Mouse (Mus musculus): ENCODE results near the gene Magi2.
A peak's percentile ranks its signal among the peaks of the same experiment; 100 is the strongest.
"Not testable (repeated sequence)": the region's sequence is repeated elsewhere in the genome, so short reads cannot be mapped to it uniquely, and the experiment has no call there.

Gene Magi2

DNA sequence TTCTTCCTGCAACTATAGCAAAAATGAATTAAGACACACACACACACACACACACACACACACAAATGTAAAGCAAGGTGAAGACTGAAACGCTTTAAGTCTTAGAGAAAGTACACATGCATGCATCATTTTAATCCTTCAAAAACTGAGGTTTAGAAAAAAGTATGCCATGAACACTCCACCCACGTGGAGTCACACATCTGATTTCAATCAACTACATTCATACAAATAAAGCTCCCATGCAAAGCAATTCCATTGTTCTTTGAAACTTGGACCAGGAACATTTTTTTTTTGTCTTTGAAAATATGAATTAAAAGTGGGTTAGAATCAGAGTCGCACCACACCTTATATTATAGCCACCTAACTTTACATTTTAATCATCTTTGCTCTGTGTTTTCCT, 1032.9 kb downstream of the Magi2 start:
- DNase-seq: no peak

DNA sequence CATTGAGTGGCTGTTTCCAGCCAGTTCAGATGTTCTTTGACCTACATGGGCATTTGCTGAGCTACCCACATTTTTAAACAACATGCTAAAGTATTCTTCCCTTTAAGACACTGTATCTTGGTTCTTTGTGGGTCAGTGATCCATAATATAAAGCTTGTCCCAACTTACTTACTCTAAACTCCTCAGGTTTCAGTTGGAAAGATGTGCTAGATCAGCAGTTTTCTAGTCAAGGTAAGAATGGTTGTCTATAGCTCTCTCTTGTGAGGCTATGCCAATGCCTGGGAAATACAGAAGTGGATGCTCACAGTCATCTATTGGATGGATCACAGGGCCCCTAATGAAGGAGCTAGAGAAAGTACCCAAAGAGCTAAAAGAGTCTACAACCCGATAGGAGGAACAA, 1045.8 kb downstream of the Magi2 start:
- DNase-seq: not testable (repeated sequence)

DNA sequence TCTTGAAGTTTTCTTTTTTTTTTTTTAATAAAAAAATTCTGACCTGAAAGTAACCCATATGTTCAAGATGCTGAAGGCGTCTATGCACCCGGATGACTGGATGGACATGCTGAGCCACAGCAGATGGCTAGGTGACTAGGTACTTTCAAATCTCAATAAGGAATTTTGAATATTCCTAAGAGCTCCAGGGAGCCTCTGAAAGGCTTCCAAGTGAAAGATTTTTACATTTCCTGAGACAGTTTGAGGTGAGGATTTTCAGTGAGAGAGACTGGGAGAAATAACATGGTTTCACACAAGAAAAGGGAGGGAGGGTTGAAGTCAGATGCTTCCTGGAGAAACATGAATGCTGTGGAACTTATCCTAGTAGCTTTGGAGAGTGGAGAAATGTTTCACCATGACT, 1048.8 kb downstream of the Magi2 start:
- DNase-seq: no peak

DNA sequence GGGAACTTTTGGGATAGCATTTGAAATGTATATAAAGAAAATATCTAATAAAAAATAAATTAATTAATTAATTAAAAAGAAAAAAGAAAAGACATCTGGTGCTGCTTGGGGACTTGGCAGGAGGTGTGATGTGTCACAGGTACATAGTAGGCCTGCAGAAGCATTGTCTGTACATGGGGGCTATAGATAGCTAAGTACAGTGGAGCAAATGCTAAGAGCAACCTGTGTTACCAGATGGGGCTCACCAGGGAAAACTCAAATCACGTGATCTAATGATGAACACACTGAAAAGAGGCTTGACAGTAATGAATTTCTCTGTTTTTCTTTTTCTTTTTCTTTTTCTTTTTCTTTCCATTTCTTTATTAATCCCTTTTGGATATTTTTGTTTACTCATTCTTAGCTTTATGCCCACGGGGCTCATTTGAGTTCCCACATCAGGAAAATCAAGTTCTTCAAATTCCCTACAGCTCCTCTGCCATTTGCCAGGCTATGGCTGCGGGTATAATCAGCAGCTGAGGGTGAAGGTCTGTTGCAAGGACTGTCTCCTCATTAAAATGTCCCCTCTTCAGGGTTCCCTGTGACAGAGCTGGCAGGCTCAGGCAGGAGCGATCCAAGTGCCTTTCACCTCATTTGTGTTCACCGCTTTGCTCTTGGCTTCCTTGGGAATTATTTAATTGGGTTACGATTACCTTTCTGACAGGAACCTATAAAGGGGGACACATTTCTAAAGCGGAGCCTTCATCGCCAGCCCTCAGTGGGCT, 1058.4 kb downstream of the Magi2 start:
- no peak for DNase-seq

- no peak for DNase-seq
These were observed 1067.7 kb downstream of the Magi2 start for GRCm38 (mm10) chr5:20294521-20294920.

DNA sequence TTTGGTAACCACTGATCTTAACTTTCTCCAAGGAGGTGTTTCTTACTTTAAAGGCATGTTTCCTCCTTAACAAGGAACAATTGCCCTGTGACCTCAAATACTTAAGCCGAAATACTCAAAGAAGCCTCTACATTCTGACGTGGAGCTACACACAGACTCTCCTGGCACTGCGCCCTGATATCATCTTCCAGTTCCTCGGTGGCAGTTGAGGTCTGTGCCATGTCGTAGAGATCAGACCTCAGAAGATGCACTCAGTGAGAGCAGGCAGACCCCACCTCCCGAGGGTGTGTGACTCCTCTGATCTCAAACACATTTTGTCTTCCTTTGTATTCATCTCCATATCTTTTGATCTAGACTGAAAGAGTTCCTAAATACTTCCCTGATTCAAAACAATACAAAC, 1073.0 kb downstream of the Magi2 start:
- no peak for DNase-seq

- no peak for DNase-seq
These were observed 1076.5 kb downstream of the Magi2 start for GRCm38 (mm10) chr5:20303056-20303965.

- no peak for DNase-seq
These were observed 1094.1 kb downstream of the Magi2 start for GRCm38 (mm10) chr5:20320970-20321369.

DNA sequence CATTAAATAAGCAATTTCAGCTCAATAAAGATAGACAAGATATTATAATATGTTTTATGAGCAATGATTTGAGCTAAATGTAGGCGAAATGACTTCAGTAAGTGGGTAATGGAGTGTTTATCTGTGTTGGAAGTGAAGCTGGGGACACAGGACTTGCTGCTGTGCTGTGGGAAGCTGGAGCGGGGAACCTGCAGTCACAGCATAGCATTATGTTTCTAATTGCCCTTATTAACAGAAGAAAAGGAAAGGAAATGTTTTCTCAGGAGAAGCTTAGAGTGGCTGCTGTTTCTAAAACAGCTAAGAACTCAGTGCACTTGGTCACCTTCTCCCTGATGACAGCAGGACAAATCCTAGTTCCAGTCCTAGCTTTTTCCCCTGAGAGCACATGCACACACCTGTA, 1098.5 kb downstream of the Magi2 start:
- DNase-seq: no peak

GRCm38 (mm10) chr5:20328901-20329300, 1102.1 kb downstream of the Magi2 start:
- no peak for DNase-seq

- DNase-seq: no peak
These were observed 1103.2 kb downstream of the Magi2 start for GRCm38 (mm10) chr5:20330025-20330424.

DNA sequence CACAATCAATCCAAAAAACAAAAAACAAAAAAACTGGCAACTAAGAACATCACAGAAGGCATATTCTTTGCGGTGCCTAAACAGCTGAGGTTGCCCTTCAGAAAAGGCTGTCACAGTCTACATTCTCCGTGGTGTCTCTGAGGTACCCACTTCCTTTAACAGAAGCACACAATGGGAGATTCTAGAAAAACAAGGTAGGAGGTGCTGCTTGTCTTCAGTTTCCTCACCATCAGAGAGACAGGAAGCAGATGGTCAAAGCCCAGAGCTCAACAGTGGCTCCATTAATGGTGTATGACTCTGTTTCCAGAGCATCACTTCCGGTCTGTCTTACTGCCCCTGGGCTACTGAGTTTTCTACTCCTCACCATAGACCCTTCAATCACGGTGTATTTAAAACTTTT, 1105.7 kb downstream of the Magi2 start:
- DNase-seq: no peak

DNA sequence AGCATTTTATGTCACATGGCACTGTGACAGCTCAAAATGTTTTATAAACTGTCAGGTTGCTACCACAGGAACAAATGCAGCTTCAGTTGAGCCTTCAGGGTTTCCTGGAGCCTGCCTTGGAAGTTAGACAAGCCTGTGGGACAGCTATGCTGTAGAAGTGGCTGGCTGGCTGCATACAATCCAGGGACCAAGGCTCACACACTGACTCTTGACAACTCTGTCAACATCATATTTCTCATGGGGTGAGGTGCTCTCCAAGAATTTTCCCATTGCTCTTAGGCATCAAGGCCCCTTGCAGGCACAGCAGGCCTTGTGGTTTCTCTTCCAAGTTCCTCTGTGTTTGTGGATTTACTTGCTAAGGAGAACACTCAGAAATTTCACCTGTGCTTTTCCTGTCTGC, 1107.7 kb downstream of the Magi2 start:
- peak; percentile 4 to 29 for DNase-seq

DNA sequence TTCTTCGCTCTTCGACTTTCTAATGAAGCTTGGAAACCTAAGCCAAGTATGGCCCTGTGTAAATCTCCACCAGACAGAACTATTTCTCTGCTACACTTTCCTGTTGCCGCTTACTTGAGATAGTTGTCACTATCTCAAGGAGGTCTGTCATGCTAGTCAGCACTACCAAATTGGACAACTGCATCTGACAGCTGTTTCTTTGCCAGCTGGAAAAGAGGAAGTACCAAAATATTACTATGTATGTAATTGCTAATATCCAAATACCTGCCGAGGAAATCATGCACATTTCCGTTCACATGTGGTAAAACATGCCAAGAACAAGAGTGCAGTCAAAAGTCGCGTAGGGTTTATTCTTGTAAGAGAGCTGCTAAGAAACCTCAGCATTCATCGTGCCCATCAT, 1126.1 kb downstream of the Magi2 start:
- DNase-seq: no peak

GRCm38 (mm10) chr5:20358437-20358836, 1131.6 kb downstream of the Magi2 start:
- DNase-seq: no peak

- no peak for DNase-seq
These were observed 1132.2 kb downstream of the Magi2 start for GRCm38 (mm10) chr5:20359021-20359420.

- no peak for DNase-seq
These were observed 1135.3 kb downstream of the Magi2 start for GRCm38 (mm10) chr5:20362154-20362553.

DNA sequence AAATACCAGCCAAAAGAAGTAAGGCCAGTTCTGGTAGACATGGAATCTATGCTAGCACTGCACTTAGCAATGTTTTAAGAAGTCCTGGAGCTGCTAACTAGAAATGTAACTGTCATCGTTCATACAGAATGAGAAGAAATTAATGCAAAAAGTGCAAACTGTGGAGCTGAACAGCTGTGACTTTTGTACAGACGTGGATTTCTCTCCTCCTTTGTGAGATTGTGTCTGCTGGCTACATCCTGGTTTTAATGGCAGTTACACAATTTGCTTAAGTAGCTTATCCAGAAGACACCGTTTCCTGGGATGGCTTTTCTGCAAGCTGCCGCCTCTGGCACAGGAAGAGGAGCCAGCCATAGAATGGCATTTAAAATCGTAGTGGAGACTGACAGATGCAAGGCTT, 1136.4 kb downstream of the Magi2 start:
- DNase-seq: no peak

GRCm38 (mm10) chr5:20373586-20373985, 1146.8 kb downstream of the Magi2 start:
- no peak for DNase-seq

GRCm38 (mm10) chr5:20378071-20378800, 1151.4 kb downstream of the Magi2 start:
- no peak for DNase-seq

- DNase-seq: no peak
These were observed 1177.7 kb downstream of the Magi2 start for GRCm38 (mm10) chr5:20404533-20404932.

GRCm38 (mm10) chr5:20406626-20407025, 1179.8 kb downstream of the Magi2 start:
- DNase-seq: no peak

DNA sequence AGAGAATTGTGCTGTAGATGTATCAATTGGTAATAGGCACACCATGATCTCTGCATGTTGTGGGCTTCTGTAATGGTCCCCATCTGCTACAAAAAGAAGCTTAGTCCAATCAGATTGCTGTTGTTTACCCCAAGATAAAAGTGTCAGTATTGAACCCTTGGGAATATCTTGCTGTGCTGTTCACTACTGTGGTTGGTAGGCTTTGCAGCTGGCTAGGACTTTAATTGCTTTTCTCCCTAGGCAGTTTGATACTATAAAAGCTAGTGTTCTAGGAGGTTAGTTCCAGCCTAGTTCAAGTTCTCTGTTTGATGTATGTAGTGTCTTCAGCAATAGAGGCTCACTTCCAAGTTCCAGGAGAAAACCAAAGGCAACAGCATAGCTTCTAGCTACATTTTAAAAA, 1188.5 kb downstream of the Magi2 start:
- no peak for DNase-seq
